Mouse (Mus musculus) kidney, adult 18-20 months (tissue): ENCODE results near the gene Zfand5.
"Not testable (repeated sequence)": the region's sequence is repeated elsewhere in the genome, so short reads cannot be mapped to it uniquely, and the experiment has no call there.

ENCODE experiments used
- DNase-seq: peaks from one replicate; pipeline ENCODE4 v3.0.0; 2021

The Zfand5 gene

DNA sequence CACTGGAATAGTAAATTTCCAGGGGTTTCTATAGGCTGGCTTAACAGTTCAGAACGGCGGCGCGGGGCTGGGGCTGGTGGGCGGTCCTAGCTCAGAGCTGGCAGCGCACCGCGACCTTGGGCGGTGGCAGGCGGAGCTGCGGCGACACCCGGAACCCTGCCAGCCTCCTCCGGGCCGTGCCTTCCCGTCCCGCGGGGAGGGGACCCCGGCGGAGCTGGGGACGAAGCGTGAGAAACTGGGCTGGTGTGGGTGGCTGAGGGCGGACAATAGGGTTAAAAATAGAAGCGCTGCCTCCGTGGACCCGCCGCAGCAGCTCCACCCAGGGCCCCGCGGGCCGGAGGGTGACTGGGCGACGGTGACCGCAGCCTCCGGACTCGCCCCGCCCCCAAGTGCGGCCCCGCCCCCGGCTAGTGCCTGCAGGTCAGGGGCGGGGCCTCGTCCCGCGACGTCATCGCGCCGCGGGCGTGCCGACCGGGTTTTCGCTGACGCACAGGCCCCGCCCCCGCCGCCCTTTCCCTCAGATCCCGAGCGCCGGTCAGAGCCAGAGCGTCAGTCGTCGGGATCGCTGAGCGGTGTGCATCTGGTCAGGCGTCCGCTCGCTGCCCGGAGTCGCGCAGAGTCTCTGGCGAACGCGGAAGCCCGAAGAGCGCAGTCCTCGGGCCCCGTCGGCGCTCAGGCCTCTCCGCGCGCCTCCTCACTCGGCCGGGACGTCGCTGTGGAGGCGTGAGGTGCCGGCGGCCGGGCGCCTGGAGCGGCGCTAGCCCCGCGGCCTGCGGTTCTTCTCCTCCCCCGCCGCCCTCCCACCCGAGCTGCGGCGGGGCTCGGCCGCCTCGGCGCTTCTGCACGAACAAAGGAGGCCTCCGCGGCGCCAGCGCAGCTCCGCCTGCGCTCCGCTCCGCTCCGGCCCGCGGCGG lies at the start of gene Zfand5:
Zfand5 (plus strand) TSS at position 538 of the 914 bp plus-strand sequence.
- peak; percentile 100 for DNase-seq

- DNase-seq: peak; percentile 2
These were observed 44.9 kb upstream of the Zfand5 start for GRCm38 (mm10) chr19:21227131-21227530.

DNA sequence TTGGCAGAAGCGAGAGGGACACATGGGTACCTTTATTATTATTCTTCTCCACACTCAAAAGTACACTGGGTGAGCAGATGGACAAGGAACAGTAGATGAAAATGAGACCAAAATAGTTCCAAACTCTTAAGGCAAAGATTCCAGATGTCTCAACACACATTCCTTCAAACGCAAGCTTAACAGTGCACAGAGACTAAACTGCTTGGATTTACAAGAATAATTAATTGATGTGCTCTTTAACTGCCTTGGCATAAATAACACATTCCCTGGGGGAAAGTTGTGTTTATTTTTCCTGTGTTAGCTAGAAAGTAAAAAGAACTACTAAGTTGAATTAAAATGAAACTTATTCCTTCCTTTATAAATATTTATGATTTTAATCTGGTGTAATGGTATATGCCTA lies 44.3 kb upstream of the Zfand5 start:
- no peak for DNase-seq

GRCm38 (mm10) chr19:21248730-21249129 lies 23.3 kb upstream of the Zfand5 start:
- not testable (repeated sequence) for DNase-seq

DNA sequence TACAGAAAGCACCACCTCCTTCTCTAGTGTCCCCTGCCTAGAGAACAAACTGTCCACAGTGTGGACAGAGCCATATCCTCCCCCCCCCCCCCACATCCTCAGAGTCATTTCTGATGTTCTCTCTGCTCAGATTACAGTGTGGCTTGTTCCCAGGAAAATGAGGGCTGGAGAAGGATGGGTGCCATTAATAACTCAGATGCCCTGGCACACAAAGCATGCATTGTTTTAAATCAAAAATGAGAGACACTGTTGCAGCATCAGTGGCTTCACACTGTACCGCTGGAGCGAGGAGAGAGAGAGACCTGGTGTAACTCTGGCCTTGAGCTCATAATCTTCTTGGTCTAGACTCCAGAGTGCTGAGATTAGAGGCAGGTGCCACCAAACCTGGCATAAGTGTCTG lies 18.2 kb upstream of the Zfand5 start:
- no peak for DNase-seq

DNA sequence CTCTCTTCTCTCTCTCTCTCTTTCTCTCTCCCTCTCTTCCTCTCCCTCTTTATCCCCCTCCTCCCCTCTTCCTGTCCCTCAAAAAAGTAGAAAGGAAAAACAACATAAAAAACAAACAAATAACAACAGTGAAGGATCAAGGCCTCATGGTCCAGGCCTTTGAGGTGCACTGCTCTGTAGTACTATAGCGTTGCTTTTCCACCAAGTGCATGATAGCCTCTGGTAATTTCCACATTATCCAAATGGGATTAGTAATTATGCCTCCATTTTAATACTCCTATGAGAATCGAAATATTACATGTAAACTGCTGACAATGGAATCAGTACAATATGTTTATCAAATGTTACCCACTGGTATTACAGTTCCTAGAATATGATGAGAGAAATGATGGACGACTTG lies 16.2 kb upstream of the Zfand5 start:
- DNase-seq: no peak

DNA sequence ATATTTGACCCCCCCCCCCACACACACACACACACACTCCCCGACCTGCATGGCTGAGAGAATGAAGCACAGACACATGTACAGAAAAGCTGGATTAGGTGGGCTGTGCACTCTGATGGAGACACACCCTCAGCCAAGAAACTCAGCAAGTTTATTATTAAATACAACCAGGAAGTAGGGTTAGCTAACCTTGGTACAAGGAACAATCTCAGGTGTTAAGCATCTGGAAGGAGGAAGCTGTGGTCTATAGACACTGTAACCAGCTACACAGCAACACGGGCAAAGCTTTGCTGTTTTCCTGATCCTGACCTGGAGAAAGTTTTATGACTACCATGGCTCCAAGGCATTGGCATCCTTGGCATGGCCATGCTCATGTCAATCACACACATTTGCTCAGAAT lies 12.6 kb upstream of the Zfand5 start:
- DNase-seq: no peak

GRCm38 (mm10) chr19:21260280-21260679 lies 11.8 kb upstream of the Zfand5 start:
- no peak for DNase-seq

DNA sequence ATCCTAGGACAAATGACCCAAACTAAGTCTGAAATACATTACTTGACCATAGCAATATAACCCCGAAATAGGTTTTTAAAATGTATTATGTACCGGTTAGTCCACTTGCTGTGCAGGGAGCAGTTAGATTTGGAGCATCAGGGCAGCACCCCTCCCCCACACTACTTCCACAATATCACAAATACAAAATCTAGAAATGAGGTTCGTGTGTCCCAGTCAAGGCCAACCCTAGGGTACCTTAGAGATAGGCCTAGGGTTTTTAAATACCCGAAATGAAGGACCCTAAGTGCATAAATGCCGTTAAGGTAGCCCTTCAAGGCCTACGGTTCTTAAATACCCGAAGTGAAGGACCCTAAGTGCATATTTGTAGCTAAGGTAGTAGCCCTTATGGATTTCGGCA lies 892 bp upstream of the Zfand5 start:
- DNase-seq: no peak

- peak; percentile 82 for DNase-seq
These were observed 692 bp downstream of the Zfand5 start for GRCm38 (mm10) chr19:21272655-21273284.

- DNase-seq: no peak
These were observed 1.4 kb downstream of the Zfand5 start for GRCm38 (mm10) chr19:21273440-21273839.

DNA sequence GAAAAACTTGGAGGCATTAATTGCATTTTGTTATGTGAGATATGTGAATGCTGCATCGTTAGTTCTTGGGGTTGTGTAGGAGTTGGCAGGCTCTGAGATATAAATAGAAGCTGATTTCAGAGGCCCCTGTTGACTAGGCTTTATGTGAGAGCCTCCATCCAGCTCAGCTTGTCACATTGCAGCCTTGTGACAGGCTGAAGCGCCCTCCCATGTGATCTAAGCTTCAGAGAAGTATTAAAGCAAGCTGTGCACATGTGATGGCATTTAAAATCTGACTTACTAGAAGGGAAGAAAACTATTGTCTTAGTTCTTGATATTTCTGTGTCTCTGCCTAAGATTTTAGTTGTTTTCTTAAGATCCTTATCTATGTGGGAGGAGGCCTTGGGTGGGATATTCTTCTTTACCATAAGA lies 2.1 kb downstream of the Zfand5 start:
- peak; percentile 49 for DNase-seq

GRCm38 (mm10) chr19:21274714-21275113 lies 2.6 kb downstream of the Zfand5 start:
- DNase-seq: no peak

DNA sequence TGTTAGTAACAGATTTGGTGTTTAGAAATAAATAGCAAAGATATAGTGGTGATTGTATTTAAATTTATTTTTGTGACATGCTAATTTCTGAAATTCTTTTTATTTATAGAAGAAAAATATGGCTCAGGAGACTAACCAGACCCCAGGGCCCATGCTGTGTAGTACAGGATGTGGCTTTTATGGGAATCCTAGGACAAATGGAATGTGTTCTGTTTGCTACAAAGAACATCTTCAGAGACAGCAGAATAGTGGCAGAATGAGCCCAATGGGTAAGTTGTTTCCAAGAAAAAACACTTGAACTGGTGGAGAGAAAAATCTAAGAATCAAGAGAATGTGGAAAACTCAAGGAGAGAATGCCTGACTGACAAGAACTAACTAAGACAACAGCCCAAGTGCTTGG lies 4.2 kb downstream of the Zfand5 start:
- DNase-seq: no peak

- DNase-seq: no peak
These were observed 14.5 kb downstream of the Zfand5 start for GRCm38 (mm10) chr19:21286421-21287097.

DNA sequence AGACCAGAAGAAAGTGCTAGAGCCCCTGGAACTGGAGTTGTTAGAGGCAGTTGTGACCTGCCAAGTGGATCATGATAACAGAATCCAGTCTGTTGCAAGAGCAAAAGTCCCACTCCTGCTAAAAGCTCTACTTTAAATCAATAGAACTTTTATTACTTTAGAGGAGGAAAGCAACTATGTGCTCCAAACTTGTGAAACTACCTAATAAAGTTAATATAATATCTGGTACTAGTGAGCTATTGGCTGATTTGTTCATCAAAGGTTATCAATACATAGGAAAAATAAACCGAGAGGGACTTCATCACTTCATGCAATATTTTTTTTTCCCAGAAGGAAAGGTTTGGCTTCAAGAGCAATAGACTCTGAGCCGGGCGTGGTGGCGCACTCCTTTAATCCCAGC lies 25.3 kb downstream of the Zfand5 start:
- no peak for DNase-seq

DNA sequence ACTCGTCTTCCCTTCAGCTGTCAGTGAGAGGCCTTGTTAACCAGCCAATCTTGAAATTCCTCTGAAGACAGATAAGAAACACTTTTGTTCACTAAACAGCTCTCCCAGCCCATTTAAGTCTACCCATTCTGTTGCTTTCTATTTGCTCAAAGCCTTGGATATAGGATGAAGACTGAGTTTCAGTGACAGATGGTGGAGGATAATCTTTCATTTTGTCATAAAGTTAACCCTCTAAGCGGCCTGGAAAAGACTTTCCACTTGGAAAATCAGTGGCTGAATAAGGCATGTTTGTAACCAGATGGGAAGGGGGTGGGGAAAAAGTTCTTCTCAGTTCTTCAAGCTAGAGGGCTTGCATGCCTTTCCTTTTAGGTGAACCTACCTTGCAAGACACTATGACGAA lies 29.7 kb downstream of the Zfand5 start:
- DNase-seq: no peak

DNA sequence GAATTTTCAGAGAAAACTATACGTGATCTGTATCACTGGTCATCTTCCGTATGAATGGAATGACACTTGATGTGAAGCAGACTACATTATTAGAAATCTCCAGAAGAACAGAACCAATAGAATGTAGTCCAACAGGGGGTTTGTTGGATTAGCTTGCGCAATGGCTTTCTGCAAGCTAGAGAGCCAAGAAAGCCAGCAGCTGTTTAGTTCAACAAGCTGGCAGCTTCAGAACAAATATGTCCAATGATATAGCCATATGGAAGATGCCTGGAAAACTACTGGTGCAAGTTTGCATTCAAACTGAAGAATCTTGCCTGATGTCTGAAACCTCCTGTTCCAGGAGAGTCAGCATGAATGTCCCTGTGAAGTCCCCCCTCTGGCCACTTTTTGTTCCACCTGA lies 35.7 kb downstream of the Zfand5 start:
- no peak for DNase-seq

GRCm38 (mm10) chr19:21310364-21310763 lies 38.3 kb downstream of the Zfand5 start:
- DNase-seq: not testable (repeated sequence)

DNA sequence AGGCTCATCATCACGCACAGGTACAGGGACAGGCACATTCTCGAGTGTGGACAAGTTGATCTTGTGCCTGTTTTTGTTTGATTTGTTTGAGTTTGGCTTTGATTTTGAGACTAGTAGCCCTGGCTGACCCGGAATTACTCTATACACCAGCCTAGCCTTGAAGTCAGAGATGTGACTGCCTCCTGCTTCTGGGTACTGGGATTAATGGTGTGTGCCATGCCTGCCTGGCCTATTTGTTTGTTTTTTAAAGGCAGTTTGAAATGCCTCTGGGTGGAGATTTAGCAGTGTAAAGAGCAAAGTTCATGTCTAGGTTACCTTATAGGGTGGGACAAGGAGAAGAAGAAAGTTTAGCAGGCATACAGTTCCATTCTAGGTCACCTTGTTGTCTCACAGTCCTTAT lies 43.6 kb downstream of the Zfand5 start:
- no peak for DNase-seq

- no peak for DNase-seq
These were observed 47.5 kb downstream of the Zfand5 start for GRCm38 (mm10) chr19:21319618-21320017.

- DNase-seq: no peak
These were observed 53.3 kb downstream of the Zfand5 start for GRCm38 (mm10) chr19:21325333-21325732.

- no peak for DNase-seq
These were observed 56.9 kb downstream of the Zfand5 start for GRCm38 (mm10) chr19:21328951-21329350.

DNA sequence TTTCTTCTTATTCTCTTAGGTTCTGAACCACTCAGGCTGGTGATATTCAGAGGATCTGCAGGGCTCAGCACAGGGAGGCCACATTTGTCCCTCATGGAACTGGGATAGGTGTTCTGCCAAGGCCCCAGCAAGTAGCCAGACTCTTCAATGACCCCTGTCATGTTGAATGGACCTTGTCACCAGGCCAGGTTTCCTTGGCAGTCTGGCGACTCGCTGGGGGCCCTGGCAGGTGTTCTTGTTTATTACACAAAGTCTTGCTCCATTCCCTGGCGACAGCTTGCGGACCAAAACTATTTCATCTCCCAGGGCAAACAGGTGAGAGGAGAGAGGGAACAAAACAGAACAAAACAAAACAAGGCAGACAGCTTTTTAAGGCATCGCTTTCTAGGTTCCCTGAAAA lies 57.7 kb downstream of the Zfand5 start:
- DNase-seq: peak; percentile 75
